Mouse (Mus musculus): ENCODE results near the gene Tmem145.
"Not testable (repeated sequence)": the region's sequence is repeated elsewhere in the genome, so short reads cannot be mapped to it uniquely, and the experiment has no call there.

The Tmem145 gene

GRCm38 (mm10) chr7:25305956-25306613, at the start of gene Tmem145:
Gene Tmem145, plus strand, starts transcription at chr7:25306106.
- in situ Hi-C loops (cut with MseI, MboI): no loop called here

GRCm38 (mm10) chr7:25261896-25262295, 44.0 kb upstream of the Tmem145 start:
- in situ Hi-C loops (cut with MseI, MboI): no loop called here

- in situ Hi-C loops (cut with MseI, MboI): no loop called here
These were observed 41.7 kb upstream of the Tmem145 start for GRCm38 (mm10) chr7:25263968-25264870.

- in situ Hi-C loops (cut with MseI, MboI): not testable (repeated sequence)
These were observed 40.2 kb upstream of the Tmem145 start for GRCm38 (mm10) chr7:25265743-25266142.

GRCm38 (mm10) chr7:25266180-25266962, 39.5 kb upstream of the Tmem145 start:
- in situ Hi-C loops (cut with MseI, MboI): no loop called here

- in situ Hi-C loops (cut with MseI, MboI): no loop called here
These were observed 38.6 kb upstream of the Tmem145 start, which contains the start of gene Cic for GRCm38 (mm10) chr7:25267301-25267750. Gene Cic, plus strand, starts transcription at chr7:25267704.

- in situ Hi-C loops (cut with MseI, MboI): no loop called here
These were observed 38.0 kb upstream of the Tmem145 start for GRCm38 (mm10) chr7:25267751-25268463.

- in situ Hi-C loops (cut with MseI, MboI): no loop called here
These were observed 37.3 kb upstream of the Tmem145 start for GRCm38 (mm10) chr7:25268588-25268987.

- in situ Hi-C loops (cut with MseI, MboI): no loop called here
These were observed 36.9 kb upstream of the Tmem145 start for GRCm38 (mm10) chr7:25269029-25269428.

- in situ Hi-C loops (cut with MseI, MboI): no loop called here
These were observed 36.2 kb upstream of the Tmem145 start for GRCm38 (mm10) chr7:25269545-25270271.

GRCm38 (mm10) chr7:25270652-25271633, 35.0 kb upstream of the Tmem145 start:
- in situ Hi-C loops (cut with MseI, MboI): no loop called here

- in situ Hi-C loops (cut with MseI, MboI): no loop called here
These were observed 34.1 kb upstream of the Tmem145 start for GRCm38 (mm10) chr7:25271651-25272444.

- in situ Hi-C loops (cut with MseI, MboI): no loop called here
These were observed 33.3 kb upstream of the Tmem145 start for GRCm38 (mm10) chr7:25272445-25273258.

GRCm38 (mm10) chr7:25273259-25274241, 32.4 kb upstream of the Tmem145 start:
- in situ Hi-C loops (cut with MseI, MboI): no loop called here

GRCm38 (mm10) chr7:25274571-25274970, 31.3 kb upstream of the Tmem145 start:
- in situ Hi-C loops (cut with MseI, MboI): no loop called here

- in situ Hi-C loops (cut with MseI, MboI): loop anchor here (5.0 kb wide), 2 partner anchors 33 to 38 kb away; partner anchors contain the start of gene Gsk3a (in 1 of the 2)
These were observed 30.9 kb upstream of the Tmem145 start for GRCm38 (mm10) chr7:25274996-25275395.

Data from mouse trophoblast stem cell (cell line).